Mouse (Mus musculus) CH12.LX (cell line): Measurements from ENCODE around the gene Itpr1. TPM values are rescaled to one million over a fixed set of nuclear protein-coding genes. Genes with fewer than 3 reads are reported as not detected.

Source experiments
- DNase-seq: peaks from one replicate; pipeline ENCODE4 v3.0.0-alpha.2; 2013; ENCODE audit errors: extremely low read depth
- H3K27ac ChIP-seq: 2 replicates; pipeline ENCODE4 v1.5.1; 2012; ENCODE audit warnings: low read depth, mild to moderate bottlenecking, control low read depth, moderate library complexity; ENCODE audit not compliant: insufficient read depth
- H3K27me3 ChIP-seq: replicated peaks from 2 replicates; pipeline ENCODE3; 2012; ENCODE audit warnings: inconsistent platforms
- H3K36me3 ChIP-seq, 2 experiments: replicated peaks in 1 of 2; 2 replicates each; pipeline versions ENCODE3 to v1.6.1; 2012; ENCODE audit warnings: inconsistent platforms in 1 of 2, low read length in 1 of 2, mild to moderate bottlenecking in 1 of 2, mixed read lengths in 1 of 2, moderate library complexity in 1 of 2; ENCODE audit not compliant: control insufficient read depth in 1 of 2, insufficient read depth in 1 of 2
- H3K4me1 ChIP-seq, 2 experiments: 2 replicates each; pipeline ENCODE4 v1.6.1; 2012; ENCODE audit warnings: inconsistent platforms in 1 of 2, moderate library complexity in 1 of 2; ENCODE audit not compliant: insufficient read depth in 2 of 2, control insufficient read depth in 1 of 2
- H3K4me2 ChIP-seq: 2 replicates; pipeline ENCODE4 v1.6.1; 2012; ENCODE audit warnings: low read depth, mild to moderate bottlenecking, control low read depth; ENCODE audit not compliant: poor library complexity, insufficient read depth, severe bottlenecking
- H3K4me3 ChIP-seq, 3 experiments: fragments of 150-350 bp in 1 of 3; sonication (generic) in 1 of 3; replicated peaks in 1 of 3; 2 replicates each; pipeline versions ENCODE3 to v1.5.1; 2011 to 2012; ENCODE audit warnings: low read depth in 2 of 3, low read length in 2 of 3, mild to moderate bottlenecking in 2 of 3, moderate library complexity in 2 of 3, control low read depth in 1 of 3, improper control_type of control experiment in 1 of 3, inconsistent platforms in 1 of 3, mixed read lengths in 1 of 3; ENCODE audit not compliant: poor library complexity in 1 of 3
- H3K79me2 ChIP-seq: replicated peaks from 2 replicates; pipeline ENCODE4 v1.6.1; 2012; ENCODE audit warnings: mild to moderate bottlenecking, moderate library complexity; ENCODE audit not compliant: control insufficient read depth, poor library complexity, insufficient read depth, severe bottlenecking; ENCODE audit errors: extremely low read depth
- H3K9ac ChIP-seq: 2 replicates; pipeline ENCODE4 v1.6.1; 2012; ENCODE audit warnings: low read depth, mild to moderate bottlenecking, control low read depth, moderate library complexity; ENCODE audit not compliant: insufficient read depth
- H3K9me3 ChIP-seq: replicated peaks from 2 replicates; pipeline ENCODE3; 2012; ENCODE audit warnings: low read length, inconsistent platforms, mixed read lengths
- BHLHE40 ChIP-seq: IDR thresholded peaks from 2 replicates; pipeline ENCODE4 v1.6.1; 2011; ENCODE audit warnings: mild to moderate bottlenecking, low read depth, low read length, improper control_type of control experiment
- CHD1 ChIP-seq: IDR thresholded peaks from 2 replicates; pipeline ENCODE4 v1.6.1; 2012; ENCODE audit warnings: low read depth, low read length, improper control_type of control experiment, inconsistent platforms
- ELF1 ChIP-seq: IDR thresholded peaks from 2 replicates; pipeline ENCODE4 v1.6.1; 2014; ENCODE audit warnings: low read depth, mild to moderate bottlenecking, inconsistent platforms, low read length, improper control_type of control experiment
- HCFC1 ChIP-seq: IDR thresholded peaks from 2 replicates; pipeline ENCODE4 v1.6.1; 2012; ENCODE audit warnings: low read depth, mild to moderate bottlenecking, inconsistent platforms, low read length, improper control_type of control experiment
- JUN ChIP-seq: IDR thresholded peaks from 2 replicates; pipeline ENCODE4 v1.6.1; 2011; ENCODE audit warnings: low read depth, mild to moderate bottlenecking, low read length, improper control_type of control experiment, moderate library complexity; ENCODE audit not compliant: insufficient read depth
- JUND ChIP-seq: conservative IDR thresholded peaks from 2 replicates; pipeline ENCODE4 v1.6.1; 2011; ENCODE audit warnings: low read depth, low read length, improper control_type of control experiment
- MAX ChIP-seq: IDR thresholded peaks from 2 replicates; pipeline ENCODE4 v1.6.1; 2011; ENCODE audit warnings: low read length, improper control_type of control experiment
- NRF1 ChIP-seq: IDR thresholded peaks from 2 replicates; pipeline ENCODE4 v1.6.1; 2014; ENCODE audit warnings: low read depth, mild to moderate bottlenecking, inconsistent platforms, low read length, improper control_type of control experiment, moderate library complexity
- POLR2A ChIP-seq: IDR thresholded peaks from 2 replicates; pipeline ENCODE4 v1.6.1; 2011; ENCODE audit warnings: low read depth, mild to moderate bottlenecking, improper control_type of control experiment, low read length
- POLR2AphosphoS2 ChIP-seq: IDR thresholded peaks from 2 replicates; pipeline ENCODE4 v1.6.1; 2011; ENCODE audit warnings: low read depth, low read length, improper control_type of control experiment
- RAD21 ChIP-seq: IDR thresholded peaks from 2 replicates; pipeline ENCODE4 v1.6.1; 2011; ENCODE audit warnings: low read depth, mild to moderate bottlenecking, low read length, improper control_type of control experiment, moderate library complexity
- SIN3A ChIP-seq: IDR thresholded peaks from 2 replicates; pipeline ENCODE4 v1.6.1; 2012; ENCODE audit warnings: low read length, improper control_type of control experiment, inconsistent platforms
- TBP ChIP-seq: conservative IDR thresholded peaks from 2 replicates; pipeline ENCODE4 v1.6.1; 2011; ENCODE audit warnings: low read depth, low read length, improper control_type of control experiment
- TCF12 ChIP-seq: IDR thresholded peaks from 2 replicates; pipeline ENCODE4 v1.6.1; 2014; ENCODE audit warnings: low read depth, mild to moderate bottlenecking, inconsistent platforms, low read length, improper control_type of control experiment
- USF1 ChIP-seq: IDR thresholded peaks from 2 replicates; pipeline ENCODE4 v1.6.1; 2014; ENCODE audit warnings: low read depth, mild to moderate bottlenecking, inconsistent platforms, low read length, improper control_type of control experiment
- ZNF384 ChIP-seq: IDR thresholded peaks from 2 replicates; pipeline ENCODE4 v1.6.1; 2012; ENCODE audit warnings: low read depth, low read length, improper control_type of control experiment, inconsistent platforms
- dilution Hi-C: fragments of 300-500 bp; cut with MboI; formaldehyde crosslinking; loops from 2 replicates; pipeline ENCODE4 v1.14.3; 2020; ENCODE audit warnings: low sequenced_read_pairs; ENCODE audit not compliant: extremely low pct_unique_long_range_greater_than_20kb, extremely low pct_ligation_motif_present
- in situ Hi-C: fragments of 300-500 bp; cut with MboI; formaldehyde crosslinking; loops from 3 replicates; pipeline ENCODE4 v1.14.3; 2019; ENCODE audit warnings: low sequenced_read_pairs, low pct_ligation_motif_present, low pct_unique_long_range_greater_than_20kb, mixed read lengths
- polyA plus RNA-seq: library from polyadenylated mRNA; unstranded; fragments of >175 nt; gene quantifications from 2 replicates; pipeline ENCODE4 v1.2.1, GENCODE M21; 2012; ENCODE audit warnings: low read depth; ENCODE audit not compliant: insufficient read length
- total RNA-seq, 2 experiments: library from RNA; depleted of rRNA; stranded (reverse); fragments of 300-350 nt in 1 of 2; fragments of >200 nt in 1 of 2; gene quantifications; 2 replicates each; pipeline ENCODE4 v1.2.3; 2012 to 2014

The Itpr1 gene
- total and polyA plus RNA-seq, 3 experiments: 42.8 to 73.1 (median 53.4) TPM

DNA sequence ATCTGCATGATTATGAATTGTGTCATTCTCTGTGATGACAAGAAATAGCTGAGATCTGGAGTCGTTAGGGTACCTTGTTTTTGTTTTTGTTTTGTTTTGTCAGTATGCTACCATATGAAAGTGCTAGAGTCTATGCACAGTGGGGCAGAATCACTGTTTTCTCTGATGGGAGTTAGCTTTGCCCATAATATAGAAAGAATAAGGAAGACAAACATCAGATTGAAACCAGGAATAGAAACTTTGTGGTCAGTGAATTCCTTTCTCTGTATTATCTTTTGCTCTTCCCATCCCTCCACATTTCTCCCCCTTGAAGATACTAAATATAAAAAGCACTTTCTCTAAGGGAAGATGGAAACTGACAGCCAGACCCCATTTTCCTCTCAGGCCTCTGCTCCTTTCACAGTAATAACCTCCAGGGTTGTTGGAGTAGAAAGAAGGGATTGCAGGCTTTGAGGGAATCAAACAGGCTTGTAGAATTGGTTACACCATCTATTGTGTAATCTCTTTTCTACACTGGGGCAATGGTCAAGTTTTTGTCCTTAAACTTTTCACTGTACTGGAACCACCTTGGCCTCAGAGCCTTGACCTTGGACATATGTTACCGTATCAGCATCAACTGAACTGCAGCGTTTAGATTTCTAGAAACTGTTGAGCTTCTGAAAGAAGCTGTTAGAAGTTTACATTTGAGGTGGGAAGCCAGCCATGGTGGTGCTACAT lies 33.6 kb downstream of the Itpr1 start:
- dilution Hi-C loops (no loop called here), in situ Hi-C loops (no loop called here)
- Histone ChIP-seq H3K9me3 (no peaks in the 10 kb centered on the region), H3K4me1 (peaks cover 11 to 56% of the 10 kb centered on the region in 2 experiments), H3K4me2 (no peak overlapping the region), H3K27me3 (no peaks in the 10 kb centered on the region), H3K36me3 (peaks cover 16 to 85% of the 10 kb centered on the region in 2 experiments), H3K4me3 (no peak overlapping the region), H3K79me2 (peaks cover 15% of the 10 kb centered on the region), H3K27ac (no peak overlapping the region), H3K9ac (no peak overlapping the region)
- TF ChIP-seq RAD21 (no peak), USF1 (no peak)
- DNase-seq: no peak

DNA sequence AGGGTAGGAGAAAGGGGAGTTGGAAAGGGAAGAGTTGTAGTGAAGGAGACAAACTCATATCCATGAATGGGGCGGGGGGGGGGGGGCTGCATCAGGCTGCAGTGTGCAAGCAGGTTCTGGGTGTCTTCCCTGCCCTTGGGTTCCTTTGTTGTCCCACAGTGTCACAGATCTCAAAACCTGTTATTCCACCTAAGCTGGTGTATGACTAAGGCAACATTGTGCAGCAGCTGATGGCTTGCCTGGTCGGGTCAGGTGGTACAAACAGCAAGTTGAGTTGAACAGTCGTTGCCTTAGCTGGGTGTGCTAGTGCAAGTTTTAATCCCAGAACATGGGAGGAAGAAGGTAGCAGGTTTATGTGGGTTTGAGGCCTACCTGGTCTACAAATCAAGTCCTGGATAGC lies 34.3 kb downstream of the Itpr1 start:
- peaks cover 11 to 60% of the 10 kb centered on the region in 2 experiments for H3K4me1 ChIP-seq
- H3K9ac ChIP-seq: no peak overlapping the region
- no peak overlapping the region for H3K4me3 ChIP-seq
- H3K79me2 ChIP-seq: peaks cover 20% of the 10 kb centered on the region
- in situ Hi-C loops (no loop called here), dilution Hi-C loops (no loop called here)
- peaks cover 10 to 84% of the 10 kb centered on the region in 2 experiments for H3K36me3 ChIP-seq
- no peak for DNase-seq
- H3K27me3 ChIP-seq: no peaks in the 10 kb centered on the region
- H3K27ac ChIP-seq: no peak overlapping the region
- TF ChIP-seq TBP (no peak), MAX (no peak), JUN (no peak), RAD21 (no peak), NRF1 (no peak), HCFC1 (no peak), ZNF384 (no peak), USF1 (no peak), POLR2AphosphoS2 (no peak), JUND (no peak), SIN3A (no peak), TCF12 (no peak), CHD1 (no peak), ELF1 (no peak), BHLHE40 (no peak), POLR2A (no peak)
- TF ChIP-seq, all 38 proteins: peak for 0
- Histone ChIP-seq H3K4me2 (no peak overlapping the region), H3K9me3 (no peaks in the 10 kb centered on the region)
